Mouse (Mus musculus) left cerebral cortex, adult 8-10 months (tissue): ENCODE results near the gene U90926. TPM values are rescaled to one million over a fixed set of nuclear protein-coding genes. Genes with fewer than 3 reads are reported as not detected.
"Not testable (repeated sequence)": the region's sequence is repeated elsewhere in the genome, so short reads cannot be mapped to it uniquely, and the experiment has no call there.

Experiments used
- DNase-seq, 2 experiments: peaks; one replicate each; pipeline ENCODE4 v3.0.0; 2022; ENCODE audit warnings: low spot score in 2 of 2
- total RNA-seq, 4 experiments: library from RNA; stranded (reverse); gene quantifications; 2 replicates each; pipeline ENCODE4 v1.2.4; 2022

U90926 gene
- total RNA-seq, 4 experiments from 2014 or later, result not detected

GRCm38 (mm10) chr5:92218915-92219793 is 3.9 kb upstream of the U90926 start:
- DNase-seq, result no peak

DNA sequence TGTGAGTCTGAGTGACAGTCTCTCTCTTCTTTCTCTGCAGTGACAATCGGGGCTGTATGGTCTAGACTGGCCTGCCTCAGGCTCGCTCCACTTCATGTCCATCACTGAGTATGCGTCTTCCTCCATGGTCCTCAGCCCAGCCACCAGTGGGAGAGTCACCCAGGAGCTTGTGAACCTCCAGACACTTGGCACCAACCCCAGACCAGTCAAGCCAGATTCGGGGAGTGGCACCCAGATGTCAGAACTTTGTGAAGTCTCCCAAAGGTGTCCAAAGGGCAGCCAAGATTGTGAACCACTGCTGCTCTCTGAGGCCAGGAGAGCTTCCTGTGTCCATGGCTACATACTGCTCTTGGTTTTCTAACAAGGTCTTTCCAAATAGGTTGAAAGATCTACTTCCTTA is 3.0 kb downstream of the U90926 start:
- DNase-seq, result no peak

- no peak for DNase-seq
These were observed 5.0 kb downstream of the U90926 start for GRCm38 (mm10) chr5:92210205-92210604.

- DNase-seq, result no peak
These were observed 9.1 kb downstream of the U90926 start for GRCm38 (mm10) chr5:92206121-92206520.

GRCm38 (mm10) chr5:92205706-92206105 is 9.5 kb downstream of the U90926 start:
- no peak for DNase-seq

GRCm38 (mm10) chr5:92205184-92205583 is 10.0 kb downstream of the U90926 start:
- no peak for DNase-seq

- DNase-seq, result no peak
These were observed 10.8 kb downstream of the U90926 start for GRCm38 (mm10) chr5:92204162-92205036.

DNA sequence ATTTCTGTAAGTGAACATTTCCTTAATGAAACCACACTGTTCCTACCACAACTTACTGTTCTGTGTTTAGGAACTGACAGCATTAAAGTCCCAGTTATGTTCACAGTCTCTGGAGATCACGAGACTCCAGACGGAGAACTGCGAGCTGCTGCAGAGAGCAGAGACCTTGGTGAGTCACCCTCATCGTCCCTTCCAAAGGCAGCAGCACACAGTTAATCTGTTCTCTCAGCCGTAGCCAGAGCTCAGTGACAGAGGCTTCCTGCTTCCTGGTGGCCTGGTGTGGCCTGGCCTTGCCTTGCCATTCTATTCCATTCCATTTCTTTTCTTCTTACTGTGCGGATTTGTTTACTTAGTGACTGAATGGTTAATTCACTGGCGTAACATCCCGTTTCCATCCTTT is 16.9 kb downstream of the U90926 start:
- no peak for DNase-seq

DNA sequence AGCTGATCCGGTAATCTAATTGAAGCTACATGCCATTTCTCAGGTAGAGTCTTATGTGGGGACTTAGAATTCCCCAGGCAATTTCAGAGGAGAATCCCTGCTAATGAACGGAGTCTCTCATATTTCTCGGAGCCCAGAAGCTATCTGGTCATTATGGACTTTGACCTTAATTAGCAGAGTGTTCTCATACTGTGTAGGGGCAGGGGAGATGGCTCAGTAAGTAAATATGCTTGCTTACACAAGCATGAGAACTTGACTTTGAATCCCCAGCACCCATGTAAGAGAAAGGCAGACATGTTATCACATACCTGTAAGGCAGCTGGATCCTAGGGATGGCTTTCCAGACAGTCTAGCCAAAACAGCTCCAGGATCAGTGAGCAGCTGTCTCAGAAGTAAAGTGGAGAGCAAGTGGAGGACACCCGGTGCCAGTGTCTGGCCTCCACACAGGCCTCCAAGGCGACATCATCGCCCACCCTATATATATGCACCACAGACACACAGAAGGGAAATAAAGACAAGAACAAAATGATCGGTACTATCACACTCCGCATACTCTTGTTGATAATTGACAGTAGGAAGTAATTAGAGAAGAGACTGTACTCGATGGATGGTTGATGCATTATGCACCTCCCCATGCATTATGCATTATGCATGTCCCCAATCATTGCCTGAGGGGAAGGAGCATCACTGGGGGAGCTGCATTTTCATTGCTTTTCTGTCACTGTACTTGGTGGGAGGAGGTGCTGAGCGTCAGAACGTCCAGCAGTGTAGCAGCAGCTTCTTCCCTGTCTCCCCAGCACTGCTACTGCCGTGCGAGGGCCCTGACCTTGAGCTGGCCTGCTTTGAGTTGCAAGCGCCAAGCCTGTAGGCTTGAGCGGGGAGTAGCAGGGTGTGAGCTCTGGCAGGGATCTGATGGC is 18.1 kb downstream of the U90926 start:
- DNase-seq, result no peak

DNA sequence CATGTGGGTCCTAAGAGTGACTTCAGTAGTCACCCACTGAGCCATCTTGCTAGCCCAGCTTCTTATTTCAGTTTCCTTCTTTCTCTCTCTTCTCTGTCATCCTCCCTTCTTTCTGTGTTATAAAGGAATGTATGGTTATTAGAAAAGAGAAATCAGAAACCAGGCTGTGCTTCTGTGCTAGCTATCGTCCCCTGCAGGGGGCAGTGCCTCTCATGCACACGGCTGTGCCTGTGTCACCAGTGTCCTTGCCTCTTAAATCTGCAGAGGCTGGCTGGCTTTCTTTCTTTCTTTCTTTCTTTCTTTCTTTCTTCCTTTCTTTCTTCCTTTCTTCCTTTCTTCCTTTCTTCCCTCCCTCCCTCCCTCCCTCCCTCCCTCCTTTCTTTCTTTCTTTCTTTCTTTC is 19.5 kb downstream of the U90926 start:
- not testable (repeated sequence) for DNase-seq

- no peak for DNase-seq
These were observed 26.2 kb downstream of the U90926 start for GRCm38 (mm10) chr5:92188881-92189483.

GRCm38 (mm10) chr5:92183071-92183830 is 32.0 kb downstream of the U90926 start:
- no peak for DNase-seq

DNA sequence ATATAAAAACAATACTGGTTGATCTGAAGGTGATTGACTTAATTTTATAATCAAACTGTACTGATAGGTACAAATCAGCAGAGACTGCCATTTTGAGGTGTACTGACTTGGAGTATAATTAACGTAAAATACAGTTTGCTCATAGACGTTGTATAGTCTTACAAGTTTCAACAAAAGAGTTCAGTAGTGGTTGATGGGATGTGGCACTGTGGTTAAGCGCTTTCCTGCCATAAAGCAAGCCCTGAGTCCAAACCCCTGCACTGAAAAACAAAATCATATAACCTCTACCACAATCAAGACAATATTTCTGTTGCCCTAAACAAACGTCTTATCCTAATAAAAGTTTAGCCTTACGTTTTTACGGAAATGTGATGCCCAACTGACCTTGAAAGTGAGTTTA is 49.2 kb downstream of the U90926 start:
- no peak for DNase-seq

Other genes with a start within 250 kb of the U90926 start
- gene Odaph, start 227.9 kb downstream of the U90926 start, total RNA-seq, result not detected
- 10 to 100 TPM; 30.0 to 32.2 (median 30.6) TPM for gene Cdkl2, start 171.5 kb downstream of the U90926 start, total RNA-seq
- gene G3bp2, start 131.7 kb downstream of the U90926 start, total RNA-seq, result 100 to 1,000 TPM; 204 to 226 (median 221) TPM
- 10 to 100 TPM; 76.4 to 82.2 (median 79.0) TPM for gene Uso1, start 77.5 kb downstream of the U90926 start, total RNA-seq
- 1 to 10 TPM in 1 of 4 experiments, under 1 TPM in 3; 0.53 to 1.1 (median 0.83) TPM for gene Ppef2, start 40.9 kb upstream of the U90926 start, total RNA-seq
- gene Naaa, start 62.8 kb upstream of the U90926 start, total RNA-seq, result 10 to 100 TPM; 38.8 to 42.6 (median 42.1) TPM
- gene Sdad1, start 95.1 kb upstream of the U90926 start, total RNA-seq, result 10 to 100 TPM; 17.4 to 23.6 (median 21.1) TPM
- under 1 TPM in 1 of 4 experiments, not detected in 3; 0.26 TPM for gene Cxcl9, start 112.7 kb upstream of the U90926 start, total RNA-seq
- gene Art3, start 116.4 kb upstream of the U90926 start, total RNA-seq, result 1 to 10 TPM; 5.0 to 8.0 (median 6.7) TPM
- gene Cxcl10, start 133.5 kb upstream of the U90926 start, total RNA-seq, result 1 to 10 TPM in 2 of 4 experiments, not detected in 2; 1.8 to 2.7 TPM
- 10 to 100 TPM; 26.6 to 32.0 (median 28.6) TPM for gene Nup54, start 219.8 kb upstream of the U90926 start, total RNA-seq